Mouse (Mus musculus): Measurements from ENCODE around the gene Cog2.

The Cog2 gene

DNA sequence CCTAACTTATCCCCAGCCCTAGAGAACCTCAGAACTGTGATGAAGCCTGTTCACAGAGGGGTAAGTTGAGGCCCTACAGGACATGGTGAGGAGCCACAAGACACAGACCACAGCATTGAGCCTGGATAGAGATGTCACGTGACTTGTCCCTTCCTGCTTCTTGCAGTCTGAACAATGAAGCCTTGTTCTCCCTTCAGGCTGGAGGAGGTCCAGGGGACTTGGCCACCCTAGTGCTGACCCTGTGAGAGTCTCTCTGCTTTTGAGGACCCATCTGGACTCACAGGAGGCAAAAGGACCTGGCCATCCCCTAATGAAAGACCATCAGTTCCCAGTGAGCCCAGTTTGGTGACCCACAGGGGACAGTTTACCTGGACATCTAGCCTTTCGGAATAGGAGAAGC is 48.5 kb downstream of the Cog2 start:
- in situ Hi-C loops (cut with MseI, MboI): no loop called here

DNA sequence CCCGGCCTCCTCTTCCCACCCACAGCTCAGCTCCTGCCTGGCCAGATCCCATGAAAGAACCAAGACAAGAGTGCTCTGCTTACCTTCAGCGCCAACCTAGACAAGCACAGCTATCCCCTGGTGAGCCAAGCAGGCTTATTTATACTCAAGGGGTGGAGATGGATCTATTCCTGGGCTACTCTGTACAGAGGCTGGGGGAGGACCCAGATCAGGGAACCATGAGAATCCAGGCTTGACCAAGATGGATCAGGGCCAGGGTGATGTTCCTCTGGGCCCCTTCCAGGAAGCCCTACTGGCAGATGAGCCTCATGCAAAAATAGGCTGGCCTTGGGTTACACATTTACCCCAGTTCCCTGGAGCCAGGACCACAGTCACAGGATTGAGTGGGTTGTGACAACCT is 49.0 kb downstream of the Cog2 start, which contains the start of gene Agt:
TSS of gene Agt (minus strand) at position 114 of the 400 bp plus-strand sequence.
- in situ Hi-C loops (cut with MseI, MboI): no loop called here

DNA sequence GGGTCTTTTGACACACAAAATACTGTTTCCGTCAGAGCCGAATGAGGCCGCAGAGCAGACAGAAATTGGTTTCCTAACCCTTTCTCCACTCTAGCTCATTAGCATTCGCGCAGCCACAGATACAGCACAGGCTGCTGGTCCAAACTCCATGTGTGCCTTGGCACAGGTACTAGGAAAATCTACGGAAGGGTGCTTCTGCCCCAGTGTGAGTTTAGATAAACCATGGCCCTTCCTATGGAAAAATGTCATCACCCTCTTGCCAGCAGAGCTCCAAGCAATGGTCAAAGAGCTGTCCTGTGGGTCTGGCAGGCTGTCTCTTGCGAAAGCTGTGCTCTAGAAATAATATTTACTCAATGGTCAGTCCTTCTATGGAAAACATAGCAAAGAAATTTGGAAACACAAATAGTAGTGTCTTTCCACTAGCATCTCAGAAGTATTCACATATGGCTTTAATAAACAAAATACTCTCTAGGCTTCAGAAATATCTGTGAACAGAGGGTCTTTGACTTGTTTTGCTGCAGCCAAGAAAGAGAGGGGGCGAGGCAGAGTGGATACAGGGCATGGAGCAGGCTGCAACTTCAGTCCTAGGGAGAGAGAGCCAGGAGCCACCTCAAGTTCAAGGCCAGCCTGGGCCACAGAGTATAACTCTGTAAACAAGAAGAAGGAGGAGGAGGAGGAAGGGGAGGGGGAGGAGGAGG is 51.3 kb downstream of the Cog2 start:
- in situ Hi-C loops (cut with MseI, MboI): no loop called here

DNA sequence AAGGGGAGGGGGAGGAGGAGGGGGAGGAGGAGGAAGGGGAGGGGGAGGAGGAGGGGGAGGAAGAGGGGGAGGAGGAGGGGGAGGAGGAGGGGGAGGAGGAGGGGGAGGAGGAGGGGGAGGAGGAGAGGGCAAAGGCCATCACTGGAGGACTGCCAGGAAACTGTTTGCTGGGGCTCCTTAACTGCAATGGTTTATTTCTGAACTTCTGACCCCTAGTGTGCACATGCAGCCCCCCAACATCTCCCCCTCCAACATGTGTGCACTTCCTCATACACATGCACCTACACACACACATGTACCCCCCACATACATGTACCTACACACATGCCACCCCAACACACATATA is 51.8 kb downstream of the Cog2 start:
- in situ Hi-C loops (cut with MseI, MboI): no loop called here

DNA sequence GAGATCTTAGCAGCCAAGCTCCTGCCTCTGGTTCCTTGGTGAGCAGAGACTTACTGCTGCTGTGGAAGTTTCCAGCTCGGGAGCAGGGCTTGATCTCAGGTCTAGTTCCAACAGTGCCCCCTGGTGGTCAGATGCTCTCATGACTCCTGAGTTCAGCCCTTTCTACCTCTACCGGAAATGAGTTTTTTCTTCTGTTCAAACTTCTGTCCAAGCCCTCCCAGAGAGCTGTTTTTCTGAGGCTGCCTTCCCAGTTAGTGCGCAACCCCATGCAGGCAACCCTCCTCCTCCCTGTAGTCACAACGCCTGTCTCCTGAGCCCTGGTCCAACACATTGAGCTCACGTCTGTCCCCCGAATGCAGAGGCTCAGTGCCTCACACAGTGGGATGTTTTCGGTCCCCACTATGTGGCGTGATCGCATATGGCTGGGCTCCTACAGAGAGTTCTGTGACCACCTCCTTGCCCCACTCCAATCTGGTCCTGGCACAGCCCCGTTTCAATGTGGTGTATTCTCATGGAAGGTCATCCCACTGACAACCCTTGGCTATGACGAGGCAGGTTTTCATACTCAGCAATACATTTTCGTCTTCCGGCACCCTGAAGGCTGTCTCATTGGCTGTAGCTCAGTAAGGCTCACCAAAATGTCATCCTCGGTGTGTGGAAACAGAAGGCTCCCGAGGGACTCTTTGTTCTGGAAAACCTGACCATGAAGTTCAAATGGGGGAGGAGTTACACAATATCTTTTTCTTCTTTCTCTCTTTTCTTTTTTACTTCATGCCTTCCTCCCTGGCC is 53.2 kb downstream of the Cog2 start:
- in situ Hi-C loops (cut with MseI, MboI): no loop called here

DNA sequence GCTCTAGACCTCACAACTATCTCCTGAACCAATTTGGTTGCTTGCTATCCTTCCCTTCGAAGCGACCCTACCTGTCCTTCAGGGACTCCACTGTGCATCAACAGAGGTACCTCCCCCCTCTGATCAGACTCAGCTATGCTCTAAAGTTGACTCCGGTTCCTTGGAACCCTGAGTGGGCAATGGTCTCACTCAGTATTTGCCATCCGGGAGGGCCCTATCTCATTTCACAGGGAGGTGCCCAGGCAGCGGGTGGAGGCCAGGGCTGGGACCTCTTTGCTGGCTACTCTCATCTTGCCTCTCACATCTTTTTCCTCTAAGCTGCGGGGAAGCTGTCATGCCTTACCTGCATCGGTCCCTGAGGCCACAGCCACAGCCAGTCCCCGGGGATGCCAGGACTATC is 55.2 kb downstream of the Cog2 start, which contains the start of gene Capn9:
TSS of gene Capn9 (plus strand) at position 301 of the 400 bp plus-strand sequence.
- in situ Hi-C loops (cut with MseI, MboI): no loop called here

DNA sequence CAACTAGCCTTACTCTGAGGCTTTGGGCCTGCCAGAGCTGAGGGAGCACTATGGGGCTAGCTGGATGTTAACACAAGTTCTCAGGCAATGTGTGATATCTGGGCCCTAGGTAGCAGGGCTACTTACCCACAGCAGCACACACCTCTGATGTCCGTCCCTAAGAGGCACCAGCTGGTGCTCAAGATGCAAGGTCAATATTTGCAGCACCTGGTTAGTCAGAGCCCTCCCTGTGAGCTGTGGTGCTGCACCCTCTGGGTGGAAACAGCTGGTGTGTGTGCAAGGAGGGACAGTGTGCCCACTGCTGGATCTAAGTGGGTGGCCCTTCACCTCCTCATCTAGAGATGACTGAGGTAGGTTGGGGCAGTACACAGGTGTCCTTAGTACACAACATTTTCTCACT is 56.2 kb downstream of the Cog2 start:
- in situ Hi-C loops (cut with MseI, MboI): no loop called here

DNA sequence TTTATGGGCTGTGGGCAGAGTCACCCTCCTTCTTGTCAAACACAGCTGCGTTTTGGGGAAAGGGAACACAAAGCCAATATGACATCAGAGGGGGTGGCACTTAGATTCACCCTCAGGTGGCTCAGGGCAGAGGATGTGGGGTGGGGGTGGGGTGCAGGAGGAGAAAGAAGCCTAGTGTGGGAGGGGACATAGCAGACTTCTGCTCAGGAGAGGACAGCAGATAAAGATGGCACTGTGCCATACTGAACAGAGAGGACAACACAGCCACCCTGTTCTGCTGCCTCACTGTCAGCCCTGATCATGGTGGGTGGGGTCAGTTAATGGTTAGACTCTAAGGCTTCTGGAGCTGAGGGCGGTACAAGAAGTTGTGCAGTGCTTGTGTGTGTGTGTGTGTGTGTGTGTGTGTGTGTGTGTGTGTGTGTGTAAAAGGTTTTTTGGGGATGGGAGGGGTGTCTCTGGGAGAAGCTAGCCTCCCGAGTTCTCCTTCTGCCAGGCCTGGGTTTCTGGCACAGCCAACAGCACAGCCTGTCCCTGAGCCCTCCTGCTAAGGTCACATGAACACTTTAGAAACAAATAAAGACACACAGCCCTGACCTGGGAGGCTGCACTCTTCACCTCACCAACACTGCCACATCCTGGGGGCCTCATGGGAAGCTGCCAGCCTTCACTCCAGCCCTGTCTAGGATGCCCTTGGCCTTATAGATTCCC is 65.3 kb downstream of the Cog2 start:
- in situ Hi-C loops (cut with MseI, MboI): no loop called here

DNA sequence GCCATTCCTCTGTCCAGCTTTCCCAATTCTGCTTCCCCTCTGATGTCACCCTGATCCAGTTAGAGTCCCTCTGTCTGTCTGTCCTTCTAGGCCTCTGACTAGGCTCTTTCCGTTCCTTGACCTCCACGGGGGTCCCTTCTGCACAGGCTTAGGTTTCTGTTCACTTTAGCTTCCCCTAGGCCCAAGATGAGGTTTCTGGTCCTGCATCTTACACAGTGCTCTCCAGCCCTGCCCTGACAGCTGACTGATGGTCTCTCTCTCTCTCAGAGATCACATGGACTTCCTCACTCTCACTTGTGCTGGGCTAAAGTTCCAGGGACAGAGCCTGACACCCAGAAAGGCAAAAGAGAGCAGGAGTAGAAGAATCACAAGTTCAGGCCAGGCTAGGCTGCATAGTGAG is 66.0 kb downstream of the Cog2 start:
- in situ Hi-C loops (cut with MseI, MboI): no loop called here

DNA sequence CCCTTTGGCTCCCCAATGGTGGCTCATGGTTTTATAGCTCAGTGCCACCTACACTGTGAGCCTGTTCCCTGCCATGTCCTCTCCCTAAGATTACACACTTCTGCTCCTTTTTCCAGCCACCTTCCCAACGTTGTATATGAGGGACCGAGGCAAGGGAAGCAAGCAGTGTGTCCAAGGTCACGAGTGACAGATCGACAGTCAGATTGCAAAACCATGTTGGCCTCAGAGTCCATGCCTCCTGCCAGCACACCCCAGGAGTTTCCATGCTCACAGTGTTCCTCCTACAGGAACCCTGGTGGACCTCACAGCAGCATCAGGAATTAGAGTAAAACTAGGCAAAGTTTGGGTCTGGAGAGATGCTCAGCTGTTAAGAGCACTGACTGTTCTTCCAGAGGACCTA is 68.8 kb downstream of the Cog2 start:
- in situ Hi-C loops (cut with MseI, MboI): no loop called here

Measured in mouse trophoblast stem cell (cell line).